Mouse (Mus musculus) megakaryocyte progenitor cell, adult 5-6 weeks (primary cell): ENCODE results near the gene Tmod4. TPM values are rescaled to one million over a fixed set of nuclear protein-coding genes. Genes with fewer than 3 reads are reported as not detected.

Experiments used
- ATAC-seq: replicated peaks from 2 replicates; pipeline ENCODE4 v1.8.0; 2016; ENCODE audit warnings: mild to moderate bottlenecking, moderate TSS enrichment, inconsistent platforms; ENCODE audit not compliant: poor library complexity
- total RNA-seq, 2 experiments: library from RNA; stranded (forward) in 1 of 2; stranded (reverse) in 1 of 2; fragments of 157-497, 149-512 nt in 1 of 2; fragments of 200-1000 nt in 1 of 2; gene quantifications; 2 replicates each; pipeline versions ENCODE4 v1.2.3 to v1.2.4; 2015 to 2017

The Tmod4 gene
- total RNA-seq, 2 experiments from 2014 or later = 1.1 to 2.5 TPM

- peak; percentile 45 for ATAC-seq
These were observed 11.3 kb downstream of the Tmod4 start for GRCm38 (mm10) chr3:95135433-95136052.

- ATAC-seq = no peak
These were observed 12.1 kb downstream of the Tmod4 start for GRCm38 (mm10) chr3:95136336-95136735.

- no peak for ATAC-seq
These were observed 15.5 kb downstream of the Tmod4 start for GRCm38 (mm10) chr3:95139586-95140288.

DNA sequence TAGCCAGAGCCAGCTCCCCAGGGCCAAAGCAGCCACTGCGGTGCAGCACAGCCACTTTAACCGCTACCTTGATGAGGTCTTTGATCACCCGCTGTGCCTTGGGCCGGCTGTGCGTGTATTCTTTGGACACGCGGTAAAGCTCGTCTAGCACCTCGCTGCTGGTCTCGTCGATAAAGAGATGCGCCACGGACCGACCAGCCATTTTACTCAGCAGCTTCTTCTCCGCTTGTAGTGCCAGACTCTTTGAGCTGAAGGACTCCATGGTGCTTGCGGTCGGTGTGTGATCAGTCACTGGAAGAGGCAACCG lies 16.0 kb downstream of the Tmod4 start:
- no peak for ATAC-seq

GRCm38 (mm10) chr3:95140795-95141194 lies 16.5 kb downstream of the Tmod4 start:
- ATAC-seq = no peak

- ATAC-seq = peak; percentile 63
These were observed 17.2 kb downstream of the Tmod4 start for GRCm38 (mm10) chr3:95141474-95141873.

DNA sequence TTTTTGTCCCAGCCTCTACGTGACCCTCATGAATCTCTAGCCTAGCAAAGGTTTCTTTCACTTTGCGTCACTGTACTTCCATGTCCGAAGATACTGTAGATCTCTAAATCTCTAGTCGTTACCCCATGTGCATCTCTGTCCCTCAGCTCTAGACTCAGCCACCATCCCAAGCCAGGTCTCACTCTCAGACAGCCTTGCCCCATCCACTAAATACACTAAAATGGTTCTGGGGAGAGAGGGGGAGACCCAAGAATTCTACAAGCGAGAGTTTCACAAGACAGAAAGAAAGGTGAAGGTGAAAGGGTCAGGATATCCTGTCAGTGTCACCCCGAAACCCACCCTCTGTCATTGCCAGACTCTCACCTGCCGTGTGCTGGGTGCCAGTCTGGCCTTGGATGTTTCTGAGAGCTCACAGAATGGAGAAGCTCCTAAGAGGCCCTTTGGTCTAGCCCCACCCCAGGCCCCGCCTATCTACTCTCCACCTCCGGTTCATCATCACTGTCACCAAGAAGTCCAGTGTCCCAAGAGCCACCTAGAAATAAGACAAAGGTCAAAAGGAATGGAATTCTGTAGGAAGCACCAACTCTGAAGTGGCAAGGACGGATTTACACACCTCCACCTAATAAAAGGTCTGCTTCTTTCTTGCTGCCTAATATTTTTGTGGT lies 17.8 kb downstream of the Tmod4 start, which contains the start of gene Tnfaip8l2:
TSS of gene Tnfaip8l2 (minus strand) at position 409 of the 665 bp plus-strand sequence.
- ATAC-seq = peak; percentile 64

DNA sequence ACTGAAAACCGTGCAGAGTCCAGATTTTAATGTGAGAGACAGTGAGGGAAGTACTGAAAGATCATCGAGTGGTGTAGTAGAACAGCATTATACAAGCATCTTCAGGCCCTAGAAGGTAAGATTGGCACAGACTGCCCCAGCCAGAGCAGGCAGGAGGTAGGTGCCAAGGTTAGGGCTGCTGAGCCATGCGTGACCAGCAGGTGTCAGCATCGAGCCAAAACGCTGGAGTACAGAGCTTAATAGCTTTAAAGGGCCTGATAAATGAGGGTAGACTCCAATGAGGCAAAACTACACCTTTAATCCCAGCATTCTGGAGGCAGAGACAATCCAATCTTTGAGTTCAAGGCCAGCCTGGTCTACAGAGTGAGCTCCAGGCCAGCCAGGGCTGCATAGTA lies 18.3 kb downstream of the Tmod4 start:
- ATAC-seq = peak; percentile 86

GRCm38 (mm10) chr3:95147924-95148323 lies 23.6 kb downstream of the Tmod4 start:
- ATAC-seq = no peak

- ATAC-seq = peak; percentile 99
These were observed 29.6 kb downstream of the Tmod4 start for GRCm38 (mm10) chr3:95153874-95154273.

GRCm38 (mm10) chr3:95159511-95159986 lies 35.3 kb downstream of the Tmod4 start:
- ATAC-seq = no peak

DNA sequence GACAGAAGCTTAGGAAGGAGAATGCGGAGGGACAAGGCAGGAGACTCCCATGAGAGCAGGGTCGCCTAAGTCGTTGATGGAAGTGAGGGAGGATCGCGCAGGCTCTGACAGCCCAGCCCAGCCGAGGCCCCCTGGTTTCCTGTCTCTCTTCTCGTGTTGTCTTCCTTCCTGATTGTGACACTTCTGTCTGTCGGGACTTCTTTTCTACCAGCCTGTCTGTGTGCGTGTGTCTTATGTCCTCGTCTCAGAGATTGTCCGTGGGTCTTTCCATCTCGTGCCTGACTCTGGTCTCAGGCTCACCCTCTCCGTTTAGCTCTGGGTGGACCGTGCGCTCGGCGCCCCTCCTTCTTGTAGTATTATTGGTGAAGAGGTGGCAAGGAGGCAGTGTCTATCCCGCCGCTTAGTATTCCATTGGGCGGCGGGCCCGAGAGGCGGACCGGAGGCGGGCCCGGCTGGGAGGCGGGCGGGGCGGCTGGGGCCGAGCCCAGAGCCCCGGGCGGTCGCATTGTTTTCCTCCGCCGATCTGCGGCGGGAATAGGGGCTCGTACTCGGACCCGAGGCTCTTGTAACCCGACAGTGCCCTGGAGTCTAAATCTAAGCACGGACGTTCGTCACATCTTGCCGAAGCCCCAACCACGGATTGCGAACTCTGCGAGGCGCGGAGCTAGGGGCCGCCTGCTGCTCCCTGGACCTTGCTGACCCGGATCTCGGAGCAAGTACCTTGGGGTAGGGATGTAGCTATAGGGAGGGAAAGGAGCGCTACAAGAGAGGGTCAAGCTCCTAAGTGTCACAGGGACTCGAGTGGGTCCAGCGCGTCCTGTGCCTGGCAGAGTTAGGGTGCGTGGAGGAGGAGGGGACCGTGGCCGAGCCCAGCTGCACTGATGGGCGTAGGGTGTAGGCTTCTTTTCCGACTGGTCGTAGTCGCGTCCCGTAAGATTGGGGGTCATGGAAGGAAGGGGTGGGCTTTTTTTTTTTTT lies 36.0 kb downstream of the Tmod4 start, which contains the start of gene Sema6c:
TSS of gene Sema6c (plus strand) at position 471 of the 977 bp plus-strand sequence.
- peak; percentile 96 for ATAC-seq

DNA sequence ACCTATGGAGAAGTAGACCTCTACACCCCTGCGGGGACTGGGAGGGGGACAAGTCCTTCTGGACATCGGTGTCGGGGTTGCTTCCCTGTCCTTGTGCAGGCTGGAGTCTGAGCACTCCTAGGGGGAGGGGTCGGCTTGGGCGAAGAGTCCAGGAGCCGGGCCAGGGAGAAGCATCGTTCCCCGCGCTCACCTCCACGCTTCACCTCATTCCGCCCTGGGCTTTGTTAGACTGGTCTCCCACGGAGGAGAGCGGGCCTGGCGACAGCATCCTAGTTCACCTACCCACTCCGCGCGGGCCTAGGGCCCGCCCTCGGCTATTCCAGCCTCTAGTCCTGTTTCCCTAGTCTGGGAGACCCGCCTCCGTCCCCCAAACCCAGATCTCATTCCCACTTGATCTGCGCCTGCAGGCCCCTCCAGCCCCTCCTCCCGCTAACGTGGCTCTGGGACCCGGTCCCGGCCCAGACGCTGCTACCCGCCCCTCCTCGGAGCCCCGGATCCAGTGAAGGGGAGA lies 36.8 kb downstream of the Tmod4 start:
- ATAC-seq = no peak

- ATAC-seq = no peak
These were observed 37.5 kb downstream of the Tmod4 start for GRCm38 (mm10) chr3:95161618-95162344.

GRCm38 (mm10) chr3:95162345-95162628 lies 38.0 kb downstream of the Tmod4 start:
- no peak for ATAC-seq

DNA sequence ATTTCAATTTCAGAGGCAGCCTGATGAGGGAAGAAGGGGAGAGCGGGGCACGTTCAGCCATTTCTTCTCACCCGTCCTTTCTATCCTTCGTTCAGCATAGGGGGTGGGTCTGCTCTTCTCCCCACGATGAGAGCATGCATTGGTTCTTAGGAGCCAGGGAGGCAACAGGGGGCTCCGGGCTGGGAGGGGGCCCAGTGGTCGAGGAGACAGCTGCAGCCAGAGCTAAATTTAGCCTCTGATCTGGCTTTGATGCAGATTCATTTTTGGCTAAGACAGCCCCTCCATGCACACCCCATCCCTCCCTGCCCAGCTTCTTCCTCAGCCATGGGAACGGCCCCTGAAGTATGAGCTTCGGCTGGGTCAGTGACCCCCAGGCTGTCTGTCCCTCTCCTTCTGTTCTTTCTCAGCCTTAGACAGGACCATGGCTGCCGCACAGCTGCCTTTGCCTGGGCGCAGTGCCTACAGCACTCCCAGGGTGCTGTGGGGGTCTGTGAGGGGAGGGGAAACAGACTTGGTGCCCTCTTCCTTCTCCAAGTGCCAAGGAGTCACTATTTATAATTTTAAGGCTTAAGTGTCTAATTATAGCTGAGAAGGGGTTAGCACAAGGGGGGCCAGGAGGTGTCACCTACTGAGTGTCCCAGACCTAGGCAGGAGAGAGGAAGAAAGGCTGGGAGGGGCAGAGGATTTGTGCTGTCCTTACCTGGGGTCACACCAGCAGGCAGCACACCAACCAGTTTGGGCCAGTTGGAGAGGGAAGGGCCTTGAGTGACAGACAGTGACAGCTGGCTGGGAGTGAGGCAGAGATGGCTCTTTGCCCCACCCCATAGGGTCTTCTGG lies 39.4 kb downstream of the Tmod4 start:
- no peak for ATAC-seq

GRCm38 (mm10) chr3:95164256-95164550 lies 39.9 kb downstream of the Tmod4 start:
- no peak for ATAC-seq

GRCm38 (mm10) chr3:95164840-95165239 lies 40.6 kb downstream of the Tmod4 start:
- ATAC-seq = no peak

GRCm38 (mm10) chr3:95169996-95170395 lies 45.7 kb downstream of the Tmod4 start:
- no peak for ATAC-seq
